Mouse (Mus musculus) common myeloid progenitor, adult 5-6 weeks (primary cell): Measurements from ENCODE around the gene Tap1. TPM values are rescaled to one million over a fixed set of nuclear protein-coding genes. Genes with fewer than 3 reads are reported as not detected.
"Not testable (repeated sequence)": the region's sequence is repeated elsewhere in the genome, so short reads cannot be mapped to it uniquely, and the experiment has no call there.

Source experiments
- ATAC-seq: replicated peaks from 2 replicates; pipeline ENCODE4 v1.8.0; 2016; ENCODE audit warnings: low read depth, mild to moderate bottlenecking, moderate TSS enrichment, inconsistent platforms; ENCODE audit not compliant: poor library complexity, severe bottlenecking
- total RNA-seq: library from RNA; stranded (forward); fragments of 200-1000, 187-1606 nt; gene quantifications from 2 replicates; pipeline ENCODE4 v1.2.3, GENCODE M21; 2017

Tap1 gene
- total RNA-seq, 1 experiment from 2014 or later: 120 TPM

- not testable (repeated sequence) for ATAC-seq
Observed at GRCm38 (mm10) chr17:34219801-34220200, 32.4 kb downstream of the Tap1 start.

- not testable (repeated sequence) for ATAC-seq
Observed at GRCm38 (mm10) chr17:34220401-34220800, 33.0 kb downstream of the Tap1 start.

GRCm38 (mm10) chr17:34224816-34225215, 37.5 kb downstream of the Tap1 start:
- no peak for ATAC-seq

- no peak for ATAC-seq
Observed at GRCm38 (mm10) chr17:34225426-34225825, 38.1 kb downstream of the Tap1 start.

- not testable (repeated sequence) for ATAC-seq
Observed at GRCm38 (mm10) chr17:34225911-34226310, 38.6 kb downstream of the Tap1 start.

GRCm38 (mm10) chr17:34230971-34231370, 43.6 kb downstream of the Tap1 start:
- not testable (repeated sequence) for ATAC-seq

GRCm38 (mm10) chr17:34232021-34232420, 44.7 kb downstream of the Tap1 start:
- ATAC-seq: not testable (repeated sequence)

GRCm38 (mm10) chr17:34234926-34235325, 47.6 kb downstream of the Tap1 start:
- ATAC-seq: peak; percentile 91

- ATAC-seq: no peak
Observed at GRCm38 (mm10) chr17:34236691-34237090, 49.3 kb downstream of the Tap1 start.

- no peak for ATAC-seq
Observed at GRCm38 (mm10) chr17:34237741-34238140, 50.4 kb downstream of the Tap1 start.

GRCm38 (mm10) chr17:34238706-34239105, 51.4 kb downstream of the Tap1 start, which contains the start of gene H2-Ob:
Gene H2-Ob (plus strand): TSS chr17:34238903.
- peak; percentile 27; the same call in 1 of the 2 replicates for ATAC-seq

GRCm38 (mm10) chr17:34239601-34240041, 52.3 kb downstream of the Tap1 start:
- ATAC-seq: peak; percentile 75

- no peak for ATAC-seq
Observed at GRCm38 (mm10) chr17:34240366-34240765, 53.0 kb downstream of the Tap1 start.

- no peak for ATAC-seq
Observed at GRCm38 (mm10) chr17:34240916-34241315, 53.6 kb downstream of the Tap1 start.

- no peak for ATAC-seq
Observed at GRCm38 (mm10) chr17:34244656-34245055, 57.3 kb downstream of the Tap1 start.

Other genes with a start within 250 kb of the Tap1 start
- gene Pfdn6, start 247.2 kb upstream of the Tap1 start, total RNA-seq: 128 and 170 TPM in 2 replicates
- 50.0 and 62.5 TPM in 2 replicates for gene Wdr46, start 246.9 kb upstream of the Tap1 start, total RNA-seq
- gene B3galt4, start 236.1 kb upstream of the Tap1 start, total RNA-seq: 2.6 and 2.7 TPM in 2 replicates
- gene Vps52, start 231.7 kb upstream of the Tap1 start, total RNA-seq: 13.0 and 16.4 TPM in 2 replicates
- 1,549 and 1,746 TPM in 2 replicates for gene Rps18, start 231.6 kb upstream of the Tap1 start, total RNA-seq
- 983 and 1,076 TPM in 2 replicates for gene H2-K1, start 187.2 kb upstream of the Tap1 start, total RNA-seq
- 11.9 and 12.8 TPM in 2 replicates for gene Ring1, start 162.9 kb upstream of the Tap1 start, total RNA-seq
- gene H2-Ke6, start 159.5 kb upstream of the Tap1 start, total RNA-seq: 43.8 and 60.6 TPM in 2 replicates
- gene Slc39a7, start 155.9 kb upstream of the Tap1 start, total RNA-seq: 70.5 and 100 TPM in 2 replicates
- 34.1 and 36.3 TPM in 2 replicates for gene Rxrb, start 155.7 kb upstream of the Tap1 start, total RNA-seq
- gene Col11a2, start 148.1 kb upstream of the Tap1 start, total RNA-seq: 4.1 and 10.4 TPM in 2 replicates
- 7.8 and 10.5 TPM in 2 replicates for gene H2-Oa, start 95.2 kb upstream of the Tap1 start, total RNA-seq
- gene H2-DMa, start 68.0 kb upstream of the Tap1 start, total RNA-seq: 90.2 and 104 TPM in 2 replicates
- gene Brd2, start 64.9 kb upstream of the Tap1 start, total RNA-seq: 347 and 388 TPM in 2 replicates
- 3.3 and 5.5 TPM in 2 replicates for gene H2-DMb2, start 44.2 kb upstream of the Tap1 start, total RNA-seq
- 31.9 and 35.1 TPM in 2 replicates for gene H2-DMb1, start 34.5 kb upstream of the Tap1 start, total RNA-seq
- 75.3 and 119 TPM in 2 replicates for gene Psmb9, start 211 bp downstream of the Tap1 start, total RNA-seq
- 480 and 499 TPM in 2 replicates for gene Psmb8, start 10.2 kb downstream of the Tap1 start, total RNA-seq
- 80.1 and 87.6 TPM in 2 replicates for gene Tap2, start 16.0 kb downstream of the Tap1 start, total RNA-seq
- 25.5 and 27.7 TPM in 2 replicates for gene H2-Ob, start 51.4 kb downstream of the Tap1 start, total RNA-seq
- gene H2-Ab1, start 70.1 kb downstream of the Tap1 start, total RNA-seq: 67.2 and 91.5 TPM in 2 replicates
- 17.1 and 26.2 TPM in 2 replicates for gene H2-Aa, start 100.3 kb downstream of the Tap1 start, total RNA-seq
- 17.3 and 17.9 TPM in 2 replicates for gene H2-Eb1, start 118.3 kb downstream of the Tap1 start, total RNA-seq
- not detected in 2 replicates for gene H2-Eb2, start 138.1 kb downstream of the Tap1 start, total RNA-seq
- not detected in 2 replicates for gene Btnl2, start 167.3 kb downstream of the Tap1 start, total RNA-seq
- gene Btnl1, start 189.6 kb downstream of the Tap1 start, total RNA-seq: not detected in 2 replicates
- gene BC051142, start 211.3 kb downstream of the Tap1 start, total RNA-seq: 4.2 and 6.4 TPM in 2 replicates